Mouse (Mus musculus) natural killer cell, adult 2 months (primary cell): ENCODE data around the gene Gprasp1.
"Not testable (repeated sequence)": the region's sequence is repeated elsewhere in the genome, so short reads cannot be mapped to it uniquely, and the experiment has no call there.

Experiments used
- DNase-seq, 2 experiments: peaks; one replicate each; pipeline ENCODE4 v3.0.0; 2022; ENCODE audit warnings: low spot score in 2 of 2

The Gprasp1 gene

GRCm38 (mm10) chrX:135835896-135836295, 93.4 kb downstream of the Gprasp1 start:
- DNase-seq = not testable (repeated sequence)

DNA sequence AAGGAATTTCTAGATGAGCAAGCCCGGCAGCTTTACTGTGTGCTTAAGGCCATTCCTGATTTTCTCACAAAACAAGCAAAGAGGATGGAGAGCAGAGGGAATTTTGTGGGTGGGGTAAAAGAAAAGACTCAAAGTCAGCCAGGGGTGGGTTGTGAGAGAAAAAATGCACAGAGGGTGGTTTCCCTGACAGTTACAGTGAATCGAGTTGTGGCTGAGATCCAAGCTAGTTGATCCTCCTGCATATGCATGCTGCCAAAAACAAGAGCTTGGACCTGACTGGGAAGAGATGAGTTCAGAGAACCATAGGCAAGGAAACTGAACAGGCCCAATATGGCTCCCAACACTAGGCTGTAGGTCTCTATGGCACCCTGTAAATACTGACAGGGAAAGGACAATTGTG, 95.4 kb downstream of the Gprasp1 start:
- DNase-seq = no peak

DNA sequence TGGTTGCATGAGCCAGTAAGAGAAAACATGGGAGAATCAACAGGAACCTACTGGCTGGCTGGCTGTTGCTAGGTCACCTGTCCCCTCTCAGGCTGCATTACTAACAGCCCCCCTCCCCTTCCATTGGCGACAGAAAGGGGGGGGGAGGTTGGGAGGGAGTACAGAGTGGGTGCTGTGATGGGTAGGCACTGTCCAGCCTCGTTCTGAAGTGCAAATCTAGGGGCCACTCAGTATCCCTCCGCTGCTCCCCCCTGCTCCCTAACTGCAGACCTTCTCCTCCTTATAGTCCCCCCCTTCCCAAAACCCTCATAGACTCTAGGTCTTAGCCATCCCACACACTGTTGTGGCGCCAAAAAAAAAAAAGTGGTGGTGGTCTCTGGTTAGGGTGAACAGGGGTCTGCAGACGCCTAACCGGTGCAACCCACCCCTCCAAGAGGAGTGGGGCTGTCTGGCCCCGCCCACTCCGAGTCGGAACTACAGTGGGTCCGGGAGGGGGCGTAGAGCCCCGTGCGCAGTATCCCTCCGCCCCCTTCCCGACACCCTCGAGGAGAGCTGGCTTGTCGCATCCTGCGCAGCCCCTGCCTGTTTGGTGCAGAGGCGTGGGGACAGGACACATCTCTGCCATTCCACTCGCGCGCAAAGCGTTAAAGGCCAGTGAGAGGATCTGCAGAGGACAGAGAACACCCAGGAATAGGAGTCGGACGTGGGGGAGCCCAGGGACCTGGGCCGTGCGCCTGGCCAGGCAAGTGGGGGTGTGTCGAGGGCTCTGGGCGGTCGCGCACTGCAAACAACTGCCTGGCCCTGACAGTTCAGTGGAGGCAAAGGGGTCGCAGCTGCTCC, 96.2 kb downstream of the Gprasp1 start, which contains the start of gene Gprasp2:
Gene Gprasp2, plus strand, starts transcription at position 514 of the 840 bp plus-strand sequence.
- not testable (repeated sequence) for DNase-seq

DNA sequence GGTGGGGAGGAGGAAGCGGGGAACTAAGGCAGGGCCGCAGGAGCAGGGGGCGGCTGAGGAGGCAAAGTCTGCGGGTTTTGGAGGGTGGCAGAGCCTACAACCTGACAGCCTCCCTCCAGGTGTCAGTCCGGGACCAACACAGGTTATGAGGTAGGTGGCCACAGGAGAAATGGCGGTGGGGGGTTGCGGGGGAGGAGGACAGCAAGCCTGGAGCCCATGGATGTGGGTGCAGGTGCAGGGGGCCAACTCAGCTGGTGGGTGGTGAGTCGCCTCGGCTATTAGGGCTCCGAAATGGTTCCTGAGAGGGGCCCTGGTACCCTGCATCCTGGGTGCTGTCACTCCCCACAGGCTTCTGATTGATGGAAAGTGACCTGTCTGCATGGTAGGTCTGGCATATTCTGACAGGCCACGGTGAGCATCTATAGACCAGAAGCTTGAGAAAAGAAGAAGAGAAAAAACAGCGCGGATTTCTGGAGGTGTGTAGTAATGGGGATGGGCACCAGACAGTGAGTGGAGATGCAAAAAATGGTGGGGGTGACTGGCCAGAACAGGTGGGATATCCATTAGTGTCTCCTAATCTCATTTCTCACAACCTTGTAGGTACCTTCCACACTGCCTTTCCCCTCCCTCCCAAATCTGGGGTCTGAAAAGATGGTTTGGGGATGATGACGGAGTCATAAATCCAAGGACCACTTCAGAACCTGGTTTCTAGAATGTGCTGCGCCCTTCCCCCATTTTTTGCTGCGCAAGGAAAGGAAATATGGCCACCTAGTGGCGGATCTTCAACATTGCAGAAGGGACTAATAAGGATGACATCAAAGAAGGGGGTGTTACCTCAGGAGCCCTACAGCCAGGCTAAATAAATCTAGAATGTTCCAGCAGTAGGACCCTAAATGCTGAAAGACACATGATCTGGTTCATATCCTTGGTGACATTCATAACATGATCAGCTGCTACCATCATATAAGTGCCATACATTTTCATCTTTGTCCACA, 97.2 kb downstream of the Gprasp1 start:
- peak; percentile 10 to 25 for DNase-seq
